Mouse (Mus musculus): ENCODE data around the gene Atp10a.

Gene Atp10a

GRCm38 (mm10) chr7:58736841-58737547 is 81.0 kb downstream of the Atp10a start:
- DNase-seq (ENCODE audit: inconsistent ontology term) = peak; percentile 59

GRCm38 (mm10) chr7:58740196-58740595 is 84.2 kb downstream of the Atp10a start:
- DNase-seq (ENCODE audit: inconsistent ontology term) = no peak

GRCm38 (mm10) chr7:58740842-58741241 is 84.9 kb downstream of the Atp10a start:
- DNase-seq (ENCODE audit: inconsistent ontology term) = no peak

GRCm38 (mm10) chr7:58742009-58742408 is 86.0 kb downstream of the Atp10a start:
- no peak for DNase-seq (ENCODE audit: inconsistent ontology term)

- DNase-seq (ENCODE audit: inconsistent ontology term) = no peak
These were observed 86.7 kb downstream of the Atp10a start for GRCm38 (mm10) chr7:58742648-58743047.

- peak; percentile 29 for DNase-seq (ENCODE audit: inconsistent ontology term)
These were observed 87.7 kb downstream of the Atp10a start for GRCm38 (mm10) chr7:58743362-58744320.

- no peak for DNase-seq (ENCODE audit: inconsistent ontology term)
These were observed 90.9 kb downstream of the Atp10a start for GRCm38 (mm10) chr7:58746817-58747216.

GRCm38 (mm10) chr7:58749904-58750612 is 94.1 kb downstream of the Atp10a start:
- peak; percentile 90 for DNase-seq (ENCODE audit: inconsistent ontology term)

- DNase-seq (ENCODE audit: inconsistent ontology term) = no peak
These were observed 96.1 kb downstream of the Atp10a start for GRCm38 (mm10) chr7:58752041-58752440.

GRCm38 (mm10) chr7:58754076-58754475 is 98.1 kb downstream of the Atp10a start:
- DNase-seq (ENCODE audit: inconsistent ontology term) = no peak

- no peak for DNase-seq (ENCODE audit: inconsistent ontology term)
These were observed 98.6 kb downstream of the Atp10a start for GRCm38 (mm10) chr7:58754536-58754935.

- no peak for DNase-seq (ENCODE audit: inconsistent ontology term)
These were observed 99.1 kb downstream of the Atp10a start for GRCm38 (mm10) chr7:58755083-58755482.

GRCm38 (mm10) chr7:58755846-58756245 is 99.9 kb downstream of the Atp10a start:
- no peak for DNase-seq (ENCODE audit: inconsistent ontology term)

- peak; percentile 33 for DNase-seq (ENCODE audit: inconsistent ontology term)
These were observed 101.4 kb downstream of the Atp10a start for GRCm38 (mm10) chr7:58757331-58757730.

GRCm38 (mm10) chr7:58758396-58758795 is 102.4 kb downstream of the Atp10a start:
- no peak for DNase-seq (ENCODE audit: inconsistent ontology term)

- no peak for DNase-seq (ENCODE audit: inconsistent ontology term)
These were observed 103.3 kb downstream of the Atp10a start for GRCm38 (mm10) chr7:58759265-58759664.

GRCm38 (mm10) chr7:58767257-58767656 is 111.3 kb downstream of the Atp10a start:
- no peak for DNase-seq (ENCODE audit: inconsistent ontology term)

GRCm38 (mm10) chr7:58768253-58768652 is 112.3 kb downstream of the Atp10a start:
- no peak for DNase-seq (ENCODE audit: inconsistent ontology term)

- no peak for DNase-seq (ENCODE audit: inconsistent ontology term)
These were observed 114.3 kb downstream of the Atp10a start for GRCm38 (mm10) chr7:58770254-58770653.

GRCm38 (mm10) chr7:58772048-58772690 is 116.2 kb downstream of the Atp10a start:
- DNase-seq (ENCODE audit: inconsistent ontology term) = no peak

- no peak for DNase-seq (ENCODE audit: inconsistent ontology term)
These were observed 123.2 kb downstream of the Atp10a start for GRCm38 (mm10) chr7:58779146-58779545.

GRCm38 (mm10) chr7:58786986-58787385 is 131.0 kb downstream of the Atp10a start:
- DNase-seq (ENCODE audit: inconsistent ontology term) = no peak
